Mouse (Mus musculus): ENCODE data around the gene Eps15.

- TF ChIP-seq CTCF (IDR thresholded peaks at IDR 0.05; ENCODE audit: borderline replicate concordance, extremely low read depth, insufficient read depth, insufficient read length): no peak
- no peak for TF ChIP-seq POLR2A (IDR thresholded peaks at IDR 0.05; ENCODE audit: borderline replicate concordance, extremely low read depth, insufficient read depth, insufficient read length, poor library complexity, severe bottlenecking)
These were observed 142.4 kb downstream of the Eps15 start for GRCm38 (mm10) chr4:109422436-109422835.
